Mouse (Mus musculus) gastrocnemius, postnatal 25 days (tissue): ENCODE results near the gene Grin2a. TPM values are rescaled to one million over a fixed set of nuclear protein-coding genes. Genes with fewer than 3 reads are reported as not detected.

Experiments used
- total RNA-seq, 2 experiments: library from RNA; stranded (reverse); gene quantifications; 1 replicate in 1 of 2; 2 replicates in 1 of 2; pipeline ENCODE4 v1.2.3; 2021

Gene Grin2a
- total RNA-seq, 2 experiments from 2014 or later = 0.08 to 0.32 TPM

Other genes starting within 250 kb of the Grin2a start
- gene Rpl39l, start 174.7 kb upstream of the Grin2a start, total RNA-seq = under 1 TPM; 0.35 to 0.36 TPM
- gene Atf7ip2, start 197.2 kb upstream of the Grin2a start, total RNA-seq = not detected